Mouse (Mus musculus): ENCODE data around the gene Zbtb3. TPM values are rescaled to one million over a fixed set of nuclear protein-coding genes. Genes with fewer than 3 reads are reported as not detected.
"Not testable (repeated sequence)": the region's sequence is repeated elsewhere in the genome, so short reads cannot be mapped to it uniquely, and the experiment has no call there.

Zbtb3 gene
- polyA plus RNA-seq, 1 experiment, result 3.6 TPM

DNA sequence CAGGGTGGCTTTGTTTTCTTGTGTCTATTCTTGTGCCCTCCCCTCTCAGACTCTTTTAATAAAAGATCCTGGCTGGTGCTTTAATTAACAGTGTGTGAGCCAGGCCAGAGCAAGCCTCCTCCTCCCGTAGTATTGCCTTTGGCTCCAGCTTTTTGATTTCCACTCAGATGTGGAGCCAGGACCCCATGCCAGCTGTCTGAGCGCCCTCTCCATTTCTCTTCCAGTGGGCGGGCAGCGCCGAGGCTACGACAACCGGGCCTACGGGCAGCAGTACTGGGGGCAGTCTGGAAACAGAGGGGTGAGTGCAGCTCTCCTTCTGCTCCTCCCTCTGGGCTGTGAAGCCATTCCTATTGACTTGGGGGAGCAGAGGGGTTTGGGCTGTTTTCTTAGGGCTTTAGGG lies 28.3 kb downstream of the Zbtb3 start:
- TF ChIP-seq CEBPB (IDR thresholded peaks at IDR 0.05; ENCODE audit: low read depth) (no peak), MYOG (IDR thresholded peaks at IDR 0.05; ENCODE audit: control insufficient read depth, extremely low read depth, insufficient read length) (no peak), MYOD1 (IDR thresholded peaks at IDR 0.05; ENCODE audit: control insufficient read depth, insufficient read length, low read depth) (no peak)
- no peaks in the 10 kb centered on the region for H3K27me3 ChIP-seq (ENCODE audit: control insufficient read depth, insufficient read depth, insufficient read length)
- H3K4me3 ChIP-seq (ENCODE audit: insufficient read depth, poor library complexity, severe bottlenecking), result no peak overlapping the region
- H3K79me3 ChIP-seq (ENCODE audit: low read depth), result peaks cover 2% of the 10 kb centered on the region
- H3ac ChIP-seq (ENCODE audit: control insufficient read depth, insufficient read length, low read depth), result no peak overlapping the region
- H3K36me3 ChIP-seq (ENCODE audit: control insufficient read depth, insufficient read depth), result peaks cover 99% of the 10 kb centered on the region
- peaks cover 24% of the 10 kb centered on the region for H3K79me2 ChIP-seq (ENCODE audit: control insufficient read depth, insufficient read depth)

DNA sequence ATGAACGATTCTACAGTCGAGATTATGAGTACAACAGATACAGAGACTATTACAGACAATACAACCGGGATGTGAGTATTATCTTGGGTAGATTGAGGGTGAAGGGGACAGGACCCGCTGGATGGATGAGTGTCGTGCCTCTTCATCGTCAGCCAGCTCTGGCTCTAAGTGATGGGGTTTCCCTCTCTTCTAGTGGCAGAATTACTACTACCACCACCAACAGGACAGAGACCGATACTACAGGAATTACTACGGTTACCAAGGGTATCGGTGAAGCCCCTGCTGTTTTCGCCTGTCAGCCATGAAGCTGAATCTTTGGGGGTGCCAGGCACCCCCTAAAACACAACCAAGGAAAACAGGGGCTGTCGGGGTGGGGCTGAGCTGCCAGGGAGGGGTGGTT lies 28.9 kb downstream of the Zbtb3 start:
- peaks cover 2% of the 10 kb centered on the region for H3K79me3 ChIP-seq (ENCODE audit: low read depth)
- H3K27me3 ChIP-seq (ENCODE audit: control insufficient read depth, insufficient read depth, insufficient read length), result no peaks in the 10 kb centered on the region
- peaks cover 24% of the 10 kb centered on the region for H3K79me2 ChIP-seq (ENCODE audit: control insufficient read depth, insufficient read depth)
- H3ac ChIP-seq (ENCODE audit: control insufficient read depth, insufficient read length, low read depth), result no peak overlapping the region
- peaks cover 99% of the 10 kb centered on the region for H3K36me3 ChIP-seq (ENCODE audit: control insufficient read depth, insufficient read depth)
- TF ChIP-seq CTCF (IDR thresholded peaks at IDR 0.05; ENCODE audit: control insufficient read depth, insufficient read depth, insufficient read length) (no peak), FOSL1 (IDR thresholded peaks at IDR 0.05; ENCODE audit: insufficient read depth, low read length, poor library complexity, severe bottlenecking) (no peak)
- no peak overlapping the region for H3K4me3 ChIP-seq (ENCODE audit: insufficient read depth, poor library complexity, severe bottlenecking)

DNA sequence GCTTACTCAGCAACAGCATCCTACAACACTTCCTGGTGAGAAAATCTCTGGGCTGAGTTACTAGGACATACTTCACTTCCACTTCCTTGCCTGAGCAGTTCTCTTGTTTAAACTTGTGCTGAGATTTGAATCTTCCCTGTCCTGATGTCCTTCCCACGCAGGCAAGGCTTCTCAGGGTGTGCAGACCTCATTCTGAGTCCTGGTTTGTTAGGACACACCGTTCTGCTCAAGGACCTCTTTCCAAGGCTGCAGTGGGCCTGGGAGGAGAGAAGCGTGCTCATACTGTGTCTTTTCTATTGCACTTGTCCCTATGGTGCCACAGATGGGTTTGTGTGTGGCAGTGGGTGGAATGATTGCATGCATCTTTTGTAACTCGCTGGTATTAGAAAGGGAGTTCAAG lies 30.6 kb downstream of the Zbtb3 start:
- Histone ChIP-seq H3K36me3 (ENCODE audit: control insufficient read depth, insufficient read depth) (peaks cover 90% of the 10 kb centered on the region), H3K27me3 (ENCODE audit: control insufficient read depth, insufficient read depth, insufficient read length) (no peaks in the 10 kb centered on the region), H3K4me3 (ENCODE audit: insufficient read depth, poor library complexity, severe bottlenecking) (no peak overlapping the region), H3K79me2 (ENCODE audit: control insufficient read depth, insufficient read depth) (peaks cover 12% of the 10 kb centered on the region), H3ac (ENCODE audit: control insufficient read depth, insufficient read length, low read depth) (no peak overlapping the region), H3K79me3 (ENCODE audit: low read depth) (peaks cover 2% of the 10 kb centered on the region)
- TF ChIP-seq CTCF (IDR thresholded peaks at IDR 0.05; ENCODE audit: control insufficient read depth, insufficient read depth, insufficient read length), result no peak
- TF ChIP-seq FOSL1 (IDR thresholded peaks at IDR 0.05; ENCODE audit: insufficient read depth, low read length, poor library complexity, severe bottlenecking), result no peak
- TF ChIP-seq MAX (IDR thresholded peaks at IDR 0.05), result no peak

DNA sequence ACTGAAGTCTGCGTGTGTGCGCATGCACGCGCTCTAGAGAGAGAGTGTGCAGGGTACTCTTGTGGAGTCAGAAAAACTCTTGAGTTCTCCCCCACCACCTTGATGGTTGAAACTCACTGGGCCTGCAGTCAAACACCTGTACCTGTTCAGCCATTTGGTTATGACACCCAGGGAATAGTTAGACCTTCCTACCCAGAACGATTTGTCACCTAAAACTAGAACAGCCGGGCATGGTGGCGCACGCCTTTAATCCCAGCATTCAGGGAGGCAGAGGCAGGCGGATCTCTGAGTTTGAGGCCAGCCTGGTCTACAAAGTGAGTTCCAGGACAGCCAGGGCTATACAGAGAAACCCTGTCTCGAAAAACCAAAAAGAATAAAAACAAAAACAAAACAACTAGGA lies 34.0 kb downstream of the Zbtb3 start:
- H3K79me2 ChIP-seq (ENCODE audit: control insufficient read depth, insufficient read depth); H3K4me3 ChIP-seq (ENCODE audit: insufficient read depth, poor library complexity, severe bottlenecking); H3K79me3 ChIP-seq (ENCODE audit: low read depth); H3K27me3 ChIP-seq (ENCODE audit: control insufficient read depth, insufficient read depth, insufficient read length); H3ac ChIP-seq (ENCODE audit: control insufficient read depth, insufficient read length, low read depth): not testable (repeated sequence)
- peaks cover 77% of the 10 kb centered on the region for H3K36me3 ChIP-seq (ENCODE audit: control insufficient read depth, insufficient read depth)

DNA sequence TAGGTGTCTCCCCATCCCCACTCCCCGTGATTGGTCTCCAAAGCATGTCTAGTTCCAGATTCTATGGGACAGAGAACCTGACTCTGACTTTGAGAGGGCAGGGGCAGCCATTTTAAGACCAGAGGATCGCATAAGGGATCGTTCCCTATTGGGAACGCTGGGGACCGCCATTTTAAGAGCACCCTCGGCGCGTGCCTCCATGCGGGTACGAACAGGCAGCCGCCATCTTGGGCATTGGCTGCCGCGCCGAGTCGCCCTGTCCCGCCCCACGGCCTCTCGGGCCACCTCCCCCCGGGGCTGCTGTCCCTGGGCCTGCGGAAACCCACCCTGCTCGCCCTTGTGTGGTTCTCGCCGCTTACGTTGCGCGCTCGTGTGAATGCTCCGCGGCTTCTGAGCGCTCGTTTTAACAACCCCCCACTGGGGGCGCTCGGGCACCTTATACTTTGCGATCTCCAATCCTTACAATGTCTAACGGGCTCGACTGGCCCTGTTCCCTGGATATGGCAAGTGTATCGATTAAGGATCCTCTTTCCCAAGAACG lies 35.0 kb downstream of the Zbtb3 start, which contains the start of gene Bscl2:
Bscl2 (plus strand) TSS at position 217 of the 541 bp plus-strand sequence.
- Histone ChIP-seq H3K79me2 (ENCODE audit: control insufficient read depth, insufficient read depth) (no peaks in the 10 kb centered on the region), H3K4me3 (ENCODE audit: insufficient read depth, poor library complexity, severe bottlenecking) (peak within 1 kb of the TSS; percentile 18), H3K27me3 (ENCODE audit: control insufficient read depth, insufficient read depth, insufficient read length) (no peaks in the 10 kb centered on the region), H3K36me3 (ENCODE audit: control insufficient read depth, insufficient read depth) (peaks cover 73% of the 10 kb centered on the region), H3ac (ENCODE audit: control insufficient read depth, insufficient read length, low read depth) (peak within 1 kb of the TSS; percentile 67), H3K79me3 (ENCODE audit: low read depth) (no peaks in the 10 kb centered on the region)
- TF ChIP-seq CTCF (IDR thresholded peaks at IDR 0.05; ENCODE audit: control insufficient read depth, insufficient read depth, insufficient read length) (no peak), MAX (IDR thresholded peaks at IDR 0.05) (no peak), CEBPB (IDR thresholded peaks at IDR 0.05; ENCODE audit: low read depth) (no peak), MYOD1 (IDR thresholded peaks at IDR 0.05; ENCODE audit: control insufficient read depth, insufficient read length, low read depth) (no peak), MYOG (IDR thresholded peaks at IDR 0.05; ENCODE audit: control insufficient read depth, extremely low read depth, insufficient read length) (no peak), FOSL1 (IDR thresholded peaks at IDR 0.05; ENCODE audit: insufficient read depth, low read length, poor library complexity, severe bottlenecking) (no peak), USF1 (IDR thresholded peaks at IDR 0.05; ENCODE audit: low read depth) (no peak)

DNA sequence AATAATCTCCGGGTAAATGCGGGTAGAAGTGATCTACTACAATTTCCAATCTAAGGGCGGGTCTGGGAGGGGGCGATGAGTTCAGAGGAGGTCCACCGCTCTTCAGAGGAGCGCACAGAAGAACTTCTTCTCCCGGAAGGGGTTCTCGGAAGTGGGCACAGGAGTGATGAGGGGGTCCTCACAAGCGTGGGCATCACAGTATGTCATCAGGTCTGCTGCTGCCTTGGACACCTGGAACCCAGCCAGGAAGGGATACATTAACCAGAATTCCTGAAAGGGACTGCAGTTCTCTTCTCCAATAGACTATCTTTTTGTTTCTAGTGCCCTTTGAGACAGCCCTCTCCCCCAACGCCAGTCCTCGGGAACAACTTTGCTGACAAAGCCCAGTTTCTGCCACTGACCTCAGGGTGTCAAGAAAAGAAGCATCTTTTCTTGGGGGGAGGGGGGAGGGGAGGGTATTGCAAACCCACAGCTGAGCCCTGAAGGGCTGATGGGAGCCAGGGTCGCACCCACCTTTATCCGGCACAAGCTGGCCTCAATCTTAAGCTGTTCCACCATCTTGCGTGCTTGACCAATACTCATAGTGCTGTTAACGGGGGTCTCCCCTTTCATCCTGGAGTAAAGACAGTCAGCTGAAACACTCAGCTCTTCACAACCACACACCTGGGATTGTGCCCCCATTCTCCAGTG lies 35.8 kb downstream of the Zbtb3 start:
- no peak for TF ChIP-seq USF1 (IDR thresholded peaks at IDR 0.05; ENCODE audit: low read depth)
- TF ChIP-seq FOSL1 (IDR thresholded peaks at IDR 0.05; ENCODE audit: insufficient read depth, low read length, poor library complexity, severe bottlenecking), result no peak
- TF ChIP-seq CEBPB (IDR thresholded peaks at IDR 0.05; ENCODE audit: low read depth), result no peak
- no peak for TF ChIP-seq MAX (IDR thresholded peaks at IDR 0.05)
- TF ChIP-seq MYOD1 (IDR thresholded peaks at IDR 0.05; ENCODE audit: control insufficient read depth, insufficient read length, low read depth), result no peak
- no peak for TF ChIP-seq CTCF (IDR thresholded peaks at IDR 0.05; ENCODE audit: control insufficient read depth, insufficient read depth, insufficient read length)
- no peak for TF ChIP-seq MYOG (IDR thresholded peaks at IDR 0.05; ENCODE audit: control insufficient read depth, extremely low read depth, insufficient read length)
- H3K79me2 ChIP-seq (ENCODE audit: control insufficient read depth, insufficient read depth), result no peaks in the 10 kb centered on the region
- peak overlapping the region; percentile 18 for H3K4me3 ChIP-seq (ENCODE audit: insufficient read depth, poor library complexity, severe bottlenecking)
- H3K79me3 ChIP-seq (ENCODE audit: low read depth), result no peaks in the 10 kb centered on the region
- H3K27me3 ChIP-seq (ENCODE audit: control insufficient read depth, insufficient read depth, insufficient read length), result no peaks in the 10 kb centered on the region
- peaks cover 73% of the 10 kb centered on the region for H3K36me3 ChIP-seq (ENCODE audit: control insufficient read depth, insufficient read depth)
- no peak overlapping the region for H3ac ChIP-seq (ENCODE audit: control insufficient read depth, insufficient read length, low read depth)
